Mouse (Mus musculus): ENCODE data around the gene Gatd1. TPM values are rescaled to one million over a fixed set of nuclear protein-coding genes. Genes with fewer than 3 reads are reported as not detected.
A peak's percentile ranks its signal among the peaks of the same experiment; 100 is the strongest.

The Gatd1 gene
- polyA plus RNA-seq, 1 experiment from 2014 or later = 52.2 TPM

DNA sequence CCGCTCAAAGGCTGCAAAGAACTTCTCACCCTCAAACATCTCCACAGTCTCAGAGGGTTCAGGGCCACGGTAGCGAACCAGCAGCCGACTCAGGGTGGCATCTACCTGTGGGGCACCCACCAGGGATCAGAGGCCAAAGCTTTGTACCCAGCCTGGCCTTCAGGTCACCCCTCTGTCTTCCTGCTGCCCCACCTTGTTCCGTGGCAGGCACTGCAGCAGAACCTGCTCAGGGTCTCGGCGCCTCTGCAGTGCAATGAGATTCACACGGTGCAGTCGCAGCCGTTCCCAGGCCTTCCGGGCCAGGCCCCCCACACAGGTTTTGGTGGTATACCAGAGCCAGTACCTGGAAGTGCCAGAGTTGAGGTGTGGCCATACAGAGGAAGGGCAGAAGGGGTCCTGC is 25.9 kb upstream of the Gatd1 start:
- Histone ChIP-seq H3K36me3 (peaks cover 22% of the 10 kb centered on the region), H3K4me2 (replicated peaks) (no peak overlapping the region), H3K4me3 (no peak overlapping the region), H3K27me3 (no peaks in the 10 kb centered on the region), H3K4me1 (peaks cover 48% of the 10 kb centered on the region), H3K9me3 (replicated peaks) (no peaks in the 10 kb centered on the region), H3K27ac (no peak overlapping the region), H3K9ac (no peak overlapping the region)
- ATAC-seq (ENCODE audit: low FRiP score) = no peak
- WGBS = 93% methylated on average over 11 of the region's 11 CpGs

DNA sequence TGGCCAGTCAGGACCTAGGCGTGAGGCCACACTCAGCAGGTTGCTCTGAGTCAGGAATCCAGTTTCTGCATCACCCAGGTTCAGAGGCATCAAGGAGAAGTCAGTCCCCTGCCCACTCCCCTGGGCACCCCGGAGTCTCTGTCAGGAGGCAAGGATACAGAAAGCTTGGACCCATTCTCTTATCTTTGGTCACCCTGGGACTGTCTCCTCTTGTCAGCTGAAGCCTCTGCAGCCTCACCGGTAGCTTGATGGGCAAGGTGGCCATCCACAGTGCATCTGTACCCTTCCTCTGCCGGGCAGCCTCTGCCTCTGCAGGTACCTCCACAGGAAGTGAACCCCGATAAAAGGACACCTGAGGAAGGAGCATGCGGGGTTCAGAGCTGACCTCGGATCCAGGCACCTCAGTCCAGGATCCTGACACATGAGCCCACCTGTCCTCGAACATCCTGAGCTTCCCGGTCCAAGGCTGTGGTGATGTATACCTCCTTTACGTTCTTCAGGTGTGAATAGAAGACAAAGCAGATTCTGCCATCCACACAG is 25.3 kb upstream of the Gatd1 start:
- Histone ChIP-seq H3K27ac (no peak overlapping the region), H3K36me3 (peaks cover 22% of the 10 kb centered on the region), H3K9ac (no peak overlapping the region), H3K9me3 (replicated peaks) (no peaks in the 10 kb centered on the region), H3K4me3 (no peak overlapping the region), H3K4me2 (replicated peaks) (no peak overlapping the region), H3K27me3 (no peaks in the 10 kb centered on the region), H3K4me1 (peaks cover 50% of the 10 kb centered on the region)
- WGBS = 90% methylated on average over 10 of the region's 10 CpGs
- no peak for ATAC-seq (ENCODE audit: low FRiP score)

DNA sequence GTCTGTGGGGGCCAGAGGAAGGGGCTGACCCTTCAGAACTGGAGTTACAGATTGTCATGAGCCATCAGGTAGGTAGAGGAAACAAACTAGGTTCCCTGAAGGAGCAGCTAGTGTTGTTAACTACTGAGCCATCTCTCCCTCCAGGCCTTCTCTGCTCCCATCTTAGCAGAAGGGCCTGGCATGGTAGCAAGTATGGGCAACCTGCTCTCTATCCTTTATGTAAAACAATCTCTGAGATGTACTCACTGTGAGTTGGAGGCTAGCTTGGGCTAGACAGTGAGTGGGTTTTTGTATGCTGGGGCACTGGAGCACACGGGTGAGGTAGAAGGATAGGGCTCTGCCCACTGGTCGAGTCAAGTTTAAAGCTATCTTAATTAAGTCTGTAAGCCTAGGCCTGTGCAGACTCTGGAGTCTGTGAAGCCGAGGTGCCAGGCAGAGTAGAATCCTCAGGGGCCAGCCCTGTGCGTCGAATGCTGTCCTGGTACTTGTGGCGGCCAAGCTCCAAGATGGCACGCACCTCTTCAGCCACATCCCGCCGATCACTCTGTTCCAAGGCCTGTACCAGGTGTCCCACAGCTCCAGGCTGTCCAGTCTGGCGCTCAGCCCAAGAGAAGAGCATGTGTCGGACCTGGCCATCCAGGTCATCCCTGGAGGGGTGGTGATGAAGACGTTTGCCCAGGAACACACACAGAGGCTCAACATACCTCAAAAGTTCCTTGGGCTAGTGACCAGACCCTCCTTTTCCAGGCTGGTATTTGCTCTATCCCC is 24.4 kb upstream of the Gatd1 start:
- H3K4me1 ChIP-seq = peaks cover 53% of the 10 kb centered on the region
- no peaks in the 10 kb centered on the region for H3K27me3 ChIP-seq
- H3K4me3 ChIP-seq = no peak overlapping the region
- no peak overlapping the region for H3K27ac ChIP-seq
- H3K9me3 ChIP-seq (replicated peaks) = no peaks in the 10 kb centered on the region
- peaks cover 22% of the 10 kb centered on the region for H3K36me3 ChIP-seq
- ATAC-seq (ENCODE audit: low FRiP score) = no peak
- 93% methylated on average over 12 of the region's 12 CpGs for WGBS
- no peak overlapping the region for H3K4me2 ChIP-seq (replicated peaks)
- no peak overlapping the region for H3K9ac ChIP-seq

DNA sequence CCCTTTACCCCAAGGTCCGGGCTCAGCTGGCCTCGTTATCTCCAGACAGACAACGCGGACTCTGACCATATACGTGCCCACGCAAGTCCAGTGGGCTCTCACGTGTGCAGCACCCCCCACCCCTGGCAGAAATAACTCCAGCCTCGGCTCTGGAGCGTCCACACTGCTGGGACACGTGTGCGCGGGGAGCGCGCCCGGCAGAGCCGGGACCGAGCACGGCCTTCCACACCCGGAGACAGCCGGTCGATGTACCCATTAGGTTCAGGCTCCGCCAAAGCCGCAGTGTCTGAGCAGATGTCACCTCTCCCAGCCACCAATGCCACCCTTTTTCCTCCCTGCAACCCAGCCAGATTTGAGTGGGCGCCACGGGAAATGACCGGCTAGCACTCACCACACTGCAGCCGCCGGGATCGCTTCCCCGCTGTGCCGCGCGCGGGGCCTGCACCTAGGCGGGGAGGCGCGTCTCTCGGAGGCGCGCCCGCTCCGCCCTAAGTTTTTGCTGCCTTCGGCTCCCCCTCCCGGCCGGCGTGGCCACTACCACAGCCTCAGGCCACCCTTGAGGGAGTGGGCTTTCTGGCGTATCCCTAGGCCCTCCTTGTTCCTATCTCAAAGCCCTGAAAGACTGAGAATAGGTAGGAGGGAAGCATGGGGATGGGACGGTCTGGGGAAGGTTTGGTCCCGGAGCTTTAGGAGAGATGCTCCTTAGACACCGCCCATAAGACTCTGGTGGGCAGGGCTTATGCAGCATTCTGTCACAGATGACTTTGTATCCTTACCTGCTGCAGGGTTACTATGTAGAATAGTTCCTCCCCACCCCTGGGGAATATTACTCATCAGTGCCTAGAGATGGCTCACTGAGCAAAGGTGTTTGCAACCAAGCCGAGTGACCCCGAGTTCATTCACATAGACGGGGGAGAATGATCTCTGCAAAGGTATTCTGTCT is 23.5 kb upstream of the Gatd1 start, which contains the start of gene Slc25a22:
TSS of gene Slc25a22 (minus strand) at position 715 of the 943 bp plus-strand sequence.
- ATAC-seq (ENCODE audit: low FRiP score) = peak; percentile 75
- peak within 1 kb of the TSS; percentile 54 for H3K4me3 ChIP-seq
- no peaks in the 10 kb centered on the region for H3K9me3 ChIP-seq (replicated peaks)
- peak within 1 kb of the TSS; percentile 78 for H3K9ac ChIP-seq
- WGBS = 6% methylated on average over 53 of the region's 53 CpGs
- H3K27me3 ChIP-seq = no peaks in the 10 kb centered on the region
- peaks cover 32% of the 10 kb centered on the region for H3K36me3 ChIP-seq
- peak within 1 kb of the TSS; percentile 73 for H3K27ac ChIP-seq
- peaks cover 51% of the 10 kb centered on the region for H3K4me1 ChIP-seq
- H3K4me2 ChIP-seq (replicated peaks) = peak within 1 kb of the TSS; percentile 76

DNA sequence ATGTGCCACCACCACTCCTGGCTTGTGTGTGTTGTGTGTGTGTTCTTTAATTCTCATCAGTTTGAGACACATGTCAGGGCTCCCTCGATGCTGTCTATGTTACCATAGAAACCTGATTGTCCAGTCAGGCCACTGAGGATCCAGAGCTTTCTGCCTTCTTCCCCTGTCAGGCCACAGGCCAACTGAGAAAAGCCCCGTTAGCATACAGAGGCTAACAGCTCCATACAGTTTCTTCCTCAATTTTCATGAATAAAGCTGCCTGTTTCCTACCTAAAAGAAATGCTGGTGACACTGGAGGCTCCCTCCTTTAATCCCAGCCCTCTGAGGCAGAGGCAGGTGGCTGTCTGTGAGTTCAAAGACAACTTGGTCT is 22.6 kb upstream of the Gatd1 start:
- H3K9ac ChIP-seq = peak overlapping the region; percentile 78
- 42% methylated on average over 2 of the region's 2 CpGs for WGBS
- H3K36me3 ChIP-seq = peaks cover 41% of the 10 kb centered on the region
- peak overlapping the region; percentile 73; the same call in 1 of the 2 replicates for H3K27ac ChIP-seq
- H3K4me3 ChIP-seq = peak overlapping the region; percentile 54
- H3K9me3 ChIP-seq (replicated peaks) = no peaks in the 10 kb centered on the region
- H3K27me3 ChIP-seq = no peaks in the 10 kb centered on the region
- H3K4me2 ChIP-seq (replicated peaks) = peak overlapping the region; percentile 76
- ATAC-seq (ENCODE audit: low FRiP score) = no peak
- H3K4me1 ChIP-seq = peaks cover 46% of the 10 kb centered on the region

DNA sequence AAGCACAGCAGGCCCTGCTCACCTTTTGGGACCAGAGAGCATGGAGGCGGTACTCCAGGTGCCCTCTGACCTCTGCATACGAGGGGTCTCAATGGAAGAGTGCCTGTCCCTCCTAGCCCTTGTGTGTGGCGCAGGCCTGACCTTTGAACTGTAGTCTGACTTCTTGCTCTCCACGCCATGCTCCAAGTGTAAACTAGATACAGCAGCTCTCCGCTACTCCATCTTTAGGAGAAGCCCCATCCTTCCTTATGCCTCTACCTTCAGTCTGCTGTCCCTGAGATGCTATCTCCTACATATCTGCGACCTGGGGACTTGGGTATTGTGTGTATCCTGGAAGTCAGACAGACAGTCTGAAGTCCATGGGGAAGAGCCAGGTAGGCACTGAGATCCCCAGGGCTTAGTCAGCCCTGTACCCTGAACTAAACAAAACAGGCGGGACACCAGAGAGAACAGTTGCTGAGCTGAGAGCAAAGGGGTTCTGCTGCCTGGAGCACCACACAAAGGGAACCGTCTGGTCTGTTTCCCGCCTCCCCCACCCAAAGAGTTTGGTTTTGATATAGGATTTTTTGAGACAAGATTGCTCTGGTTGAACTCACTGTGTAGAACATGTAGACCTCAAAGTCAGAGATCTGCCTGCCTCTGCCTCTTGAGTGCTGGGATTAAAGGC is 22.1 kb upstream of the Gatd1 start:
- no peaks in the 10 kb centered on the region for H3K9me3 ChIP-seq (replicated peaks)
- peak overlapping the region; percentile 14 for H3K9ac ChIP-seq
- no peaks in the 10 kb centered on the region for H3K27me3 ChIP-seq
- 69% methylated on average over 9 of the region's 9 CpGs for WGBS
- H3K4me1 ChIP-seq = peaks cover 49% of the 10 kb centered on the region
- ATAC-seq (ENCODE audit: low FRiP score) = no peak
- H3K4me2 ChIP-seq (replicated peaks) = peak overlapping the region; percentile 76
- no peak overlapping the region for H3K4me3 ChIP-seq
- no peak overlapping the region for H3K27ac ChIP-seq
- H3K36me3 ChIP-seq = peaks cover 44% of the 10 kb centered on the region

DNA sequence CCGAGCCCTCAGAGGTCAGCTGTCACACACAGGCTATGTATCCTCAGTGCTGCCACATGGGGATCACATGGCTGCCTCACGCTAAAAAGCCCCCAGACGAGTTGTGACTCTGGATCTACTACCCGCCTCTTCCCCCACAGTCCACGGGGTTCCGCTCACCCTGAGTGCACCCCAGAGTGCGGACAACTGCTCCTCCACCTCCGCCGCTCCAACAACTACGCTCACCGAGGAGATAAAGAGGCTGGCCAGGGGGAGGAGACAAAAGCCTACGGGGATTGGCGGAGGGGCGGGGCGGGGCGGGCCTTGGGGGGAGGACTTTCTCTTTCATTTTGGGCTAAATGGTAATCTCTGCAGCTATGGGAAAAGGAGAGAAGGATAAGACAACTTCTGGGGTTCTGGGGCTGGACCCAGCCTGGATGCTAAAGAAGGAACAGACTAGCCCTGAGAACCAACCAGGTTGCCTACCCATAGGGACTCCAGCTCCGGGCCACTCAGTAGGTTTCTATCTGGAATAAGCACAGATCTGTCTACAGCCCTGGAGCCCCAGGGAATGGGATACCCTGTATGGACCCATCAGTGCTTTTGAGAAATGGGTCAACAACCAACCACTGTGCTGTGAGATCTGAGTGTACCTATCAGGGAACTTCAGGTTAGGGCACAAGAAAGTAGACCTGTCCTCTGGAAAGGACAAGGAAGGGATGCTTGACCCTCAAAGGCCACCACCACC is 21.4 kb upstream of the Gatd1 start:
- peak; percentile 17 for ATAC-seq (ENCODE audit: low FRiP score)
- Histone ChIP-seq H3K4me3 (peak overlapping the region; percentile 53), H3K27me3 (no peaks in the 10 kb centered on the region), H3K36me3 (peaks cover 50% of the 10 kb centered on the region), H3K4me1 (peaks cover 49% of the 10 kb centered on the region), H3K9ac (peak overlapping the region; percentile 80), H3K9me3 (replicated peaks) (no peaks in the 10 kb centered on the region), H3K27ac (peak overlapping the region; percentile 83), H3K4me2 (replicated peaks) (peak overlapping the region; percentile 76)
- 7% methylated on average over 17 of the region's 17 CpGs for WGBS

DNA sequence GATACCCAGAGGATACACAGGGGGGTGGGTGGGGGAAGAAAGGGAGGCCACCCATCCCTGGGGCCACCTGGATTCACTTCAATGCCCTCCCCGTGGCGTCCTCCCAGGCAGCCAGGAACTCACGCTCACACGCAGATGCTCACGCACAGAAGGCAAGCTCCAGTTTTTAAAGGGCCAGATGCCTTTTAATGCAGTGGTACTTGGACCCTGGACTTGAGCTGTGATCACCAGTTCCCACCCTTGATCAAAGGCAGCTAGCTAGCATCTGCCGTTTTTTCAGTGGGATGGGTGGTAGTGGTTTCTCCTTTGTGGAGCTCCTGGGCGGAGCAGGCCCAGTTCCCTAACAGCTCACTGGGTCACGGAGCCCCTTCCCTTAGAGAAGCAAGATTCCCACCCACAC is 20.5 kb upstream of the Gatd1 start:
- H3K4me1 ChIP-seq = peaks cover 54% of the 10 kb centered on the region
- H3K27me3 ChIP-seq = no peaks in the 10 kb centered on the region
- peak overlapping the region; percentile 76 for H3K4me2 ChIP-seq (replicated peaks)
- no peaks in the 10 kb centered on the region for H3K9me3 ChIP-seq (replicated peaks)
- H3K4me3 ChIP-seq = peak overlapping the region; percentile 53
- H3K36me3 ChIP-seq = peaks cover 44% of the 10 kb centered on the region
- peak overlapping the region; percentile 80 for H3K9ac ChIP-seq
- ATAC-seq (ENCODE audit: low FRiP score) = no peak
- WGBS = 13% methylated on average over 8 of the region's 8 CpGs
- peak overlapping the region; percentile 83 for H3K27ac ChIP-seq

DNA sequence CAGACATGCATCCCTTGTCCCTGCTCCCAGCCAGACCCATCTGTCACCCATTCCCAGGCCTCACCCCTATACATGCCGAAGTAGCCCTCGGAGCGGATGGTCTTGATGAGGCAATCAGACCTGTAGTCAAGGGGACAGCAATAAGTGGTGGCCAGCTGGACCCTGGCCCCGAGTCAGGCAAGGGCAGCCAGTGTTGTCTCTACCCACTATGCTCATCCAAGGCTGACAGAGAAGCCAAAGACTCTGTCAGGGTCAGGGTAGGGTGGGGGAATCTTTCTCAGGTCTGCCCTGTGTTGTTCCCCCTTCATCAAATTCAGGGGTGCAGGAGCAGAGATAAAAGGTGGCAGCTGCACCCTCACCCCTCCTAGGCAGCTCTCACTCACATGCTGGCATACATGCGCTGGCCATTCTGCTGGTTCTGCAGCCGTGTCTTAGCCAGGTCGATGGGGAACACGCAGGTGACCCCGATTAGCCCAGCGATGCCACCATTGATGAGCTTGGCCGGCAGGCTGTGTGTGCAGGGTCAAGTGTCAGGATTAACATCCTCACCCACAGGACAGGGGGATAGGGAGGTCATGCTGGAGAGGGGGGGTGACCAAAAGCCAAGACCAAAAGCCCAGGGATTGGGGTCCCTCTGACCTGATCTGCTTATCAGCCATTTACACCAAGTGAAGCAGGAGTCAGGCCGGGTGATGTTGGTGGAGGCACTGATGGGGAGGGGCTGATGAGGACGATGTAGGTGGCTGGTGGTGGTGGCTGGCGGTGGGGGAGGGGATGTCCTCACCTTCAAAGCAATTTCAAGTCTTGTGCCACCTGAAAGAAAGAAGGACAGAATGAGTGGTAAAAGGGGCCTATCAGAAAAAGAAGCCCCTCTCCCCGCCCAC is 19.8 kb upstream of the Gatd1 start:
- no peak for ATAC-seq (ENCODE audit: low FRiP score)
- Histone ChIP-seq H3K27ac (peak overlapping the region; percentile 83), H3K36me3 (peaks cover 39% of the 10 kb centered on the region), H3K4me3 (peak overlapping the region; percentile 53), H3K4me1 (peaks cover 61% of the 10 kb centered on the region), H3K27me3 (no peaks in the 10 kb centered on the region), H3K9ac (peak overlapping the region; percentile 80), H3K4me2 (replicated peaks) (peak overlapping the region; percentile 76), H3K9me3 (replicated peaks) (no peaks in the 10 kb centered on the region)
- WGBS = 77% methylated on average over 15 of the region's 15 CpGs

DNA sequence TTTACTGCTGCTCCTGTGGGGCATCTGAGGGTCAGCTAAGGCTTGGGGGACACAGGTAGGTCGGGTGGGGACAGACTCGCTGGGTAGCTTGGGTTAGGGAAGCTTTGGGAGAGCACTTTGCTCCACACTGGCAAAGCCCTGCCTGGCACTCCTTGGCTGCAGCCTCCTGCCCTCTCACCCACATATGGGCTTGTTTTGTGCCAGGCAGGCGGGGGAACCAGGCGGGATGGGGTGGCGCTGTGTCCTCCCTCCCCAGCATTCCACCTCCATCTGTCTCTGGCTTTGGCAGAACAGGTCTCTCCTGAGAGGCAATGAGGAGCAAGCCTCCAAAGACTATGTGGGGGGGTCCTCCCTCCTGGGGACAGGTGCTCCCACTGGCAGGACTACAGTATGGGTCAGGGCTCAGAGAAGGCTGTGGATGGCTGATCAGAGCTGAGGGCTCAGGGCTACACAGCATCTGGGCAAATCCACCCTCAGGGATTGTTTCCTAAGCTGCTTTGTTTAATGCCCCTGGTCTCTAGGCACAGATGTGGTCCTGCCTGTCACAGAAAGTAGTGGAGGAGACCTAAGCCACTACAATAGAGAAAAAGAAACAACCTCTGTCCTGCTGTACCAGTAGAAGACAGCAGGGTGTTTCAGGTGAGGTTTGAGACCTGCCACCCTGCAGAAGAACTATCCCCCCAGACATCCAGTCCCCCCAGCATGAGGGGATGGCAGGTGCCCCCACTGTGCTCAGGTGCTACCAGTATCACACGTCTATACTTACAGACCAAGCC is 19.0 kb upstream of the Gatd1 start:
- H3K4me3 ChIP-seq = no peak overlapping the region
- H3K9me3 ChIP-seq (replicated peaks) = no peaks in the 10 kb centered on the region
- no peak for ATAC-seq (ENCODE audit: low FRiP score)
- peak overlapping the region; percentile 76; the same call in 1 of the 2 replicates for H3K4me2 ChIP-seq (replicated peaks)
- peaks cover 67% of the 10 kb centered on the region for H3K4me1 ChIP-seq
- H3K27ac ChIP-seq = no peak overlapping the region
- H3K9ac ChIP-seq = peak overlapping the region; percentile 80; the same call in 1 of the 2 replicates
- WGBS = 86% methylated on average over 6 of the region's 6 CpGs
- H3K27me3 ChIP-seq = no peaks in the 10 kb centered on the region
- peaks cover 34% of the 10 kb centered on the region for H3K36me3 ChIP-seq
